Mouse (Mus musculus) G1E (cell line): ENCODE measurements around the gene Fam169b.

Experiments
- CTCF ChIP-seq: IDR thresholded peaks from 2 replicates; pipeline ENCODE4 v1.5.1; 2012; ENCODE audit warnings: low read depth, low read length, inconsistent platforms, mixed read lengths
- GATA1 ChIP-seq: IDR thresholded peaks from 2 replicates; pipeline ENCODE4 v1.6.1; 2012; ENCODE audit warnings: borderline replicate concordance, low read length, inconsistent platforms, mixed read lengths
- GATA2 ChIP-seq: IDR thresholded peaks from 2 replicates; pipeline ENCODE4 v1.6.1; 2012; ENCODE audit warnings: low read depth, low read length, inconsistent platforms, borderline replicate concordance
- POLR2AphosphoS5 ChIP-seq: IDR thresholded peaks from 2 replicates; pipeline ENCODE4 v1.6.1; 2012; ENCODE audit warnings: low read depth, low read length, inconsistent platforms; ENCODE audit not compliant: insufficient replicate concordance
- TAL1 ChIP-seq: conservative IDR thresholded peaks from 2 replicates; pipeline ENCODE4 v1.6.1; 2012; ENCODE audit warnings: low read depth, low read length, inconsistent platforms, mixed read lengths

DNA sequence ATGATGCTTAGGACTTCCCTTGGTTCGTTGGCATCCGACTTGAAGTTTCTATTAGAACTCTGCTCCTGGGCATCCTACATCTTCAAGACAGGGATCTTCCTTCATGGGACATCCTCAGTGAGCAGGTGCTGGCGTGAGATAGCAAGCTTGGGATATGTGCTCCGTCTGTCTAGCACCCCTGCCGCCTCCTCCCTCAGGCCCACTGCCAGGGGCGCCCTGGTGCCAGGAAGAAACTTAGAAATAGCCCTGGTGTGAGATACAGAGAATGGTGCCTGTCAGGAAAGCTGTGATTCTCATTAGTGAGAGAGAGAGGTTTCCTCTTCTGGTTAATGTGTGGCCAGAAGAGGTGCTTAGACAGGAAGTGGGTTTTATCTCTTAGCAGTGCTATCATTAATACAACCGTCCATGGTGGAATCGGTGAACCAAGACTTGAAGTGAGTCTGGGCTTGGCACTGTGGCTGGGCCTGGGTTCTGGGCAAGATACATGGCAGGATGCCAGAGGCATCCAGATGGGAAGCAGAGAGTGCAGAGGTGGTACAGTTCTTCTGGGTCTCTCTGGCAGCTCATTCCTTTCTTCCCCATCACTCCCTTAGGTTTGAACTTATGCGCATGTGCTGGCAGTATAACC, 48.1 kb upstream of the Fam169b start:
- TF ChIP-seq TAL1 (no peak), CTCF (no peak), GATA2 (no peak), POLR2AphosphoS5 (no peak), GATA1 (no peak)
